Mouse (Mus musculus) erythroblast, embryonic 14.5 days (primary cell): Measurements from ENCODE around the gene Cyb561d1. TPM values are rescaled to one million over a fixed set of nuclear protein-coding genes. Genes with fewer than 3 reads are reported as not detected.
A peak's percentile ranks its signal among the peaks of the same experiment; 100 is the strongest.

ENCODE experiments used
- H3K27me3 ChIP-seq: 2 replicates; pipeline ENCODE4 v1.6.1; 2012; ENCODE audit warnings: inconsistent platforms; ENCODE audit not compliant: control insufficient read depth
- H3K36me3 ChIP-seq: 2 replicates; pipeline ENCODE4 v1.6.1; 2012; ENCODE audit warnings: mild to moderate bottlenecking, inconsistent platforms; ENCODE audit not compliant: control insufficient read depth
- H3K4me1 ChIP-seq: 2 replicates; pipeline ENCODE4 v1.6.1; 2012; ENCODE audit warnings: inconsistent platforms; ENCODE audit not compliant: control insufficient read depth
- H3K4me3 ChIP-seq: replicated peaks from 2 replicates; pipeline ENCODE3; 2012; ENCODE audit warnings: moderate library complexity, mild to moderate bottlenecking, inconsistent platforms
- H3K9me3 ChIP-seq: 2 replicates; pipeline ENCODE4 v1.6.1; 2012; ENCODE audit warnings: low read length, inconsistent platforms, mixed read lengths; ENCODE audit not compliant: control insufficient read depth
- GATA1 ChIP-seq: IDR thresholded peaks from 2 replicates; pipeline ENCODE4 v1.6.1; 2012; ENCODE audit warnings: low read length, inconsistent platforms, mixed read lengths
- TAL1 ChIP-seq: IDR thresholded peaks from 3 replicates; pipeline ENCODE4 v1.6.1; 2012; ENCODE audit warnings: low read length, inconsistent platforms, mixed read lengths
- polyA plus RNA-seq: library from polyadenylated mRNA; stranded (reverse); fragments of >175 nt; gene quantifications from 2 replicates; pipeline ENCODE4 v1.2.3, GENCODE M21; 2012

Cyb561d1 gene
- polyA plus RNA-seq, 1 experiment, result 0.33 TPM

GRCm38 (mm10) chr3:108206731-108207375 is 5.8 kb upstream of the Cyb561d1 start:
- Histone ChIP-seq H3K27me3 (peaks cover 7% of the 10 kb centered on the region), H3K9me3 (no peaks in the 10 kb centered on the region), H3K4me3 (no peak overlapping the region), H3K4me1 (peaks cover 32% of the 10 kb centered on the region), H3K36me3 (peaks cover 45% of the 10 kb centered on the region)
- TF ChIP-seq GATA1, result no peak
- TF ChIP-seq TAL1, result no peak

GRCm38 (mm10) chr3:108205601-108206000 is 4.6 kb upstream of the Cyb561d1 start:
- Histone ChIP-seq H3K4me3 (no peak overlapping the region), H3K27me3 (no peaks in the 10 kb centered on the region; the same call in 1 of the 2 replicates), H3K36me3 (peaks cover 45% of the 10 kb centered on the region), H3K9me3 (no peaks in the 10 kb centered on the region), H3K4me1 (peaks cover 34% of the 10 kb centered on the region)
- TF ChIP-seq GATA1 (no peak), TAL1 (no peak)

GRCm38 (mm10) chr3:108204470-108204869 is 3.5 kb upstream of the Cyb561d1 start:
- Histone ChIP-seq H3K4me1 (peaks cover 35% of the 10 kb centered on the region), H3K27me3 (no peaks in the 10 kb centered on the region), H3K36me3 (peaks cover 45% of the 10 kb centered on the region), H3K9me3 (no peaks in the 10 kb centered on the region), H3K4me3 (no peak overlapping the region)
- no peak for TF ChIP-seq TAL1
- TF ChIP-seq GATA1, result no peak

GRCm38 (mm10) chr3:108203621-108204325 is 2.8 kb upstream of the Cyb561d1 start:
- no peak for TF ChIP-seq TAL1
- TF ChIP-seq GATA1, result no peak
- Histone ChIP-seq H3K4me1 (peaks cover 35% of the 10 kb centered on the region), H3K36me3 (peaks cover 52% of the 10 kb centered on the region), H3K4me3 (no peak overlapping the region), H3K27me3 (no peaks in the 10 kb centered on the region), H3K9me3 (no peaks in the 10 kb centered on the region)

GRCm38 (mm10) chr3:108203212-108203611 is 2.2 kb upstream of the Cyb561d1 start:
- TF ChIP-seq GATA1, result no peak
- no peak for TF ChIP-seq TAL1
- Histone ChIP-seq H3K4me1 (peaks cover 32% of the 10 kb centered on the region), H3K36me3 (peaks cover 57% of the 10 kb centered on the region)

DNA sequence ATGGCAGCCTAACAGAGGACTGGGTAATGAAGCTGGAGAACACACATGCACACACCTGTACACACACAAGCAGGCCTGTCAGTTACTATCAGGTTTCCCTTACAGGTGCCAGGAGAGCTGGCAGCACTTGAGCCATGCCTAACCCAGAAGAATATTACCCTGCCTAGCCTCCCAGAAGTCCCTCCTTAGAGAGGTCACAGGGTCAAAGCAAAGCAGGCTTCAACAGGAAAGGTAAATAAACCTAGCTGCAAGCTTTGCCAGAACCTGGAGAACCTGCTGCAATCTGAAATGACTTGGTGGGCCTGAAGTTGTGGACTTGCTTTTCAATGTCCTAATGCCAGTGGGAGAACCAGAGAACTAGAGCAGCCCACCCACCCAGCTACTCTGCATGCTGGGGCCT is 1.5 kb upstream of the Cyb561d1 start:
- H3K4me1 ChIP-seq, result peaks cover 32% of the 10 kb centered on the region
- H3K27me3 ChIP-seq, result no peaks in the 10 kb centered on the region
- TF ChIP-seq GATA1 (no peak), TAL1 (no peak)
- H3K9me3 ChIP-seq, result no peaks in the 10 kb centered on the region
- no peak overlapping the region for H3K4me3 ChIP-seq
- peaks cover 59% of the 10 kb centered on the region for H3K36me3 ChIP-seq

More at GRCm38 (mm10) chr3:108203212-108203611, 2.2 kb upstream of the Cyb561d1 start:
- H3K4me3 ChIP-seq, result no peak overlapping the region
- H3K9me3 ChIP-seq, result no peaks in the 10 kb centered on the region
- no peaks in the 10 kb centered on the region for H3K27me3 ChIP-seq

DNA sequence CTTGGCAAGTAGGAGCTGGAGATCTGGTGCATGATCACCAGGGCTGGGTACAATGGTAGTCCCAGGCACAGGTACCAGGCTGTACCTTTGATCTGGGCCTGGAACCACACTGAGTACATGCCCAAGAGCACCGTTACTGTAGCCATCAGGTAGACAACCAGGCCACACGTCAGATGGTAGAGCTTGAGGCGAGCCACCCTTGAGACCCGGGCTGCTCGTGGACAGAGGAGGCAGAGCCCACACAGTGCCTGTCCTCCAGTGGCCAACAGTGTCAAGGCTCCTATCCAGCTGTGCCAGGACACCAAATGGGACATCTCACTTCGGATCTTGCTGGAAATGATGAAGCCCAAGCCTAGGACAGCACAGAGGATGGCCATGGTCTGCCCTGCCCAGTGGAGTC is 1.8 kb downstream of the Cyb561d1 start:
- peak overlapping the region; percentile 73 for H3K4me3 ChIP-seq
- no peak for TF ChIP-seq TAL1
- H3K9me3 ChIP-seq, result no peaks in the 10 kb centered on the region
- H3K4me1 ChIP-seq, result peaks cover 51% of the 10 kb centered on the region
- no peaks in the 10 kb centered on the region for H3K27me3 ChIP-seq
- H3K36me3 ChIP-seq, result peaks cover 35% of the 10 kb centered on the region

DNA sequence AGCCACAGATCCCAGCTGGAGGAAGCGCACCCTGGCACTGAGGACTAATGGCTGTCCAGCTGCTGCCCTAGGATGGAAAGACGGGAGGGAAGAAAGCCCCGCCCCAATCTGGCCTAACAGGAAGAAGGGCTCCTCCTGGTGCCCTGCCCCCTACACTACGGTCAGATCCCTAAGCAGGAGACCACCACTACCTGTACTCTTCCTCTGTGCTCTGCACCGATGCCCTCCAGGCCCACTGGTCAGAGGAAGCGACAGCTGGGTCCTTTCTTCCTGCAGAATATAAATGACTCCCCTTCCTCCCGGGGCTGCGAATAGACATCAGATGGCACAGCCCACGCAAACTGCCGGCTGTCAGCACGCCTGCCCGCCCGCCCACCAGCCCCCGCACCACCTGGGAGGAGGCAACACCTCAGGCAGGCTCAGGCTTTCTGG is 3.9 kb downstream of the Cyb561d1 start:
- Histone ChIP-seq H3K4me1 (peaks cover 48% of the 10 kb centered on the region), H3K36me3 (peaks cover 19% of the 10 kb centered on the region), H3K4me3 (no peak overlapping the region), H3K9me3 (no peaks in the 10 kb centered on the region), H3K27me3 (no peaks in the 10 kb centered on the region)
- TF ChIP-seq TAL1, result no peak
- TF ChIP-seq GATA1, result no peak

GRCm38 (mm10) chr3:108195941-108196590 is 4.9 kb downstream of the Cyb561d1 start:
- H3K36me3 ChIP-seq, result peaks cover 19% of the 10 kb centered on the region
- no peak overlapping the region for H3K4me3 ChIP-seq
- peaks cover 44% of the 10 kb centered on the region for H3K4me1 ChIP-seq
- H3K27me3 ChIP-seq, result no peaks in the 10 kb centered on the region
- TF ChIP-seq TAL1 (no peak), GATA1 (no peak)
- H3K9me3 ChIP-seq, result no peaks in the 10 kb centered on the region
